Mouse (Mus musculus): ENCODE measurements at regions not wholly inside any gene's neighbourhood (a gene's known extent, or its start where the extent isn't known, plus 50 kb on each side); places are given as distances from the start of the nearest gene placed in this dataset.
A peak's percentile ranks its signal among the peaks of the same experiment; 100 is the strongest.

GRCm38 (mm10) chr5:42270286-42271076, 202.7 kb downstream of the Gm16223 start:
- Histone ChIP-seq H3K4me3 (replicated peaks; ENCODE audit: low read length) (no peak overlapping the region), H3K9me3 (ENCODE audit: control insufficient read depth, low read length) (no peaks in the 10 kb centered on the region), H3K27me3 (replicated peaks; ENCODE audit: control insufficient read depth, insufficient read depth, low read length) (no peaks in the 10 kb centered on the region), H3K4me1 (replicated peaks; ENCODE audit: control insufficient read depth, insufficient read depth, low read length) (no peaks in the 10 kb centered on the region), H3K27ac (ENCODE audit: low read length) (no peak overlapping the region), H3K36me3 (ENCODE audit: control insufficient read depth, insufficient read depth) (no peaks in the 10 kb centered on the region), H3K4me2 (ENCODE audit: low read length) (no peak overlapping the region), H3K9ac (replicated peaks; ENCODE audit: low read depth, low read length) (no peak overlapping the region)
- ATAC-seq = no peak
- 21% methylated on average over 3 of the region's 3 CpGs for WGBS

DNA sequence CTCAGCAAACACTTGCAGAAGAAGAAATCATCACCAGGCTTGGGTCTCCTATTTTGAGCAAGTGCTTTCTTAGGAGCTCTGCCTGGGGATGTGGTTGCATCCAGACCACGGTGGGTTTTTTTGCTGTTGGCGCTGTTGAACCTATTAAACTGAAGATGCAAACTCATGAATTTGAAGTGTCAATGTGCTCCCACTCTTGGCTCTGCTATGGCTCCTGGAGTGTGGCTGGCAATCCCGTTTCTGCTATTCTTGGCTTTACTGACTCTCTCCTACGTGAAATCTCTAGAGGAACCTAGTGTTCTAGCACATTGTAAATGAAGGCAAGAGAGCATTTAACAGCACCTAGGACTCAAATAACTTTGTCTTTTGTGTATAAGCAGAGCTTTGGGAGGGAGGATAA, 204.2 kb downstream of the Gm16223 start:
- Histone ChIP-seq H3K4me1 (replicated peaks; ENCODE audit: control insufficient read depth, insufficient read depth, low read length) (no peaks in the 10 kb centered on the region), H3K27me3 (replicated peaks; ENCODE audit: control insufficient read depth, insufficient read depth, low read length) (no peaks in the 10 kb centered on the region), H3K4me3 (replicated peaks; ENCODE audit: low read length) (no peak overlapping the region), H3K4me2 (ENCODE audit: low read length) (no peak overlapping the region), H3K36me3 (ENCODE audit: control insufficient read depth, insufficient read depth) (no peaks in the 10 kb centered on the region), H3K27ac (ENCODE audit: low read length) (no peak overlapping the region), H3K9ac (replicated peaks; ENCODE audit: low read depth, low read length) (no peak overlapping the region), H3K9me3 (ENCODE audit: control insufficient read depth, low read length) (no peaks in the 10 kb centered on the region)
- WGBS = 74% methylated on average over 4 of the region's 4 CpGs
- no peak for ATAC-seq

- H3K9me3 ChIP-seq (ENCODE audit: control insufficient read depth, low read length) = no peaks in the 10 kb centered on the region
- no peaks in the 10 kb centered on the region for H3K36me3 ChIP-seq (ENCODE audit: control insufficient read depth, insufficient read depth)
- no peak overlapping the region for H3K9ac ChIP-seq (replicated peaks; ENCODE audit: low read depth, low read length)
- H3K27me3 ChIP-seq (replicated peaks; ENCODE audit: control insufficient read depth, insufficient read depth, low read length) = no peaks in the 10 kb centered on the region
- H3K27ac ChIP-seq (ENCODE audit: low read length) = no peak overlapping the region
- no peaks in the 10 kb centered on the region for H3K4me1 ChIP-seq (replicated peaks; ENCODE audit: control insufficient read depth, insufficient read depth, low read length)
- H3K4me3 ChIP-seq (replicated peaks; ENCODE audit: low read length) = no peak overlapping the region
- ATAC-seq = peak; percentile 57; the same call in 1 of the 2 replicates
- H3K4me2 ChIP-seq (ENCODE audit: low read length) = no peak overlapping the region
- WGBS = 43% methylated on average over 4 of the region's 4 CpGs
These were observed 211.0 kb downstream of the Gm16223 start for GRCm38 (mm10) chr5:42278617-42279296.

All from forebrain, embryonic 16.5 days (tissue).